Mouse (Mus musculus) C2C12 (cell line): Measurements from ENCODE around the gene Retreg1.
"Not testable (repeated sequence)": the region's sequence is repeated elsewhere in the genome, so short reads cannot be mapped to it uniquely, and the experiment has no call there.

Experiments
- CEBPB ChIP-seq: IDR thresholded peaks from one replicate; pipeline ENCODE4 v1.6.1; 2011; ENCODE audit warnings: low read depth, mild to moderate bottlenecking, control low read depth, moderate library complexity
- CTCF ChIP-seq: IDR thresholded peaks from one replicate; pipeline ENCODE4 v1.5.1; 2011; ENCODE audit not compliant: control insufficient read depth, insufficient read depth, insufficient read length
- MYOD1 ChIP-seq: IDR thresholded peaks from one replicate; pipeline ENCODE4 v1.6.1; 2011; ENCODE audit warnings: low read depth; ENCODE audit not compliant: control insufficient read depth, insufficient read length
- MYOG ChIP-seq: IDR thresholded peaks from one replicate; pipeline ENCODE4 v1.6.1; 2011; ENCODE audit not compliant: control insufficient read depth, insufficient read length; ENCODE audit errors: extremely low read depth
- USF1 ChIP-seq: IDR thresholded peaks from one replicate; pipeline ENCODE4 v1.6.1; 2011; ENCODE audit warnings: low read depth, mild to moderate bottlenecking, control low read depth, moderate library complexity

- TF ChIP-seq CTCF, USF1, MYOD1, CEBPB, MYOG: not testable (repeated sequence)
Observed at GRCm38 (mm10) chr15:25999545-25999944, 156.6 kb downstream of the Retreg1 start.
